Mouse (Mus musculus): ENCODE measurements around the gene Qtrt2.

GRCm38 (mm10) chr16:43816321-43816720 lies 110.3 kb downstream of the Qtrt2 start:
- TF ChIP-seq CTCF (IDR thresholded peaks at IDR 0.05; ENCODE audit: borderline replicate concordance, extremely low read depth, insufficient read depth, insufficient read length) (no peak), POLR2A (IDR thresholded peaks at IDR 0.05; ENCODE audit: borderline replicate concordance, extremely low read depth, insufficient read depth, insufficient read length, poor library complexity, severe bottlenecking) (no peak)
